Mouse (Mus musculus): ENCODE results near the gene Copz1.

GRCm38 (mm10) chr15:103251595-103251994 lies 20.9 kb upstream of the Copz1 start:
- no peak for TF ChIP-seq CTCF (IDR thresholded peaks at IDR 0.05; ENCODE audit: control insufficient read depth, insufficient read depth, insufficient read length)
- no peak for TF ChIP-seq MYOG (IDR thresholded peaks at IDR 0.05; ENCODE audit: control insufficient read depth, extremely low read depth, insufficient read length)
- no peak for TF ChIP-seq USF1 (IDR thresholded peaks at IDR 0.05; ENCODE audit: low read depth)
- no peak for TF ChIP-seq FOSL1 (IDR thresholded peaks at IDR 0.05; ENCODE audit: insufficient read depth, low read length, poor library complexity, severe bottlenecking)
- no peak for TF ChIP-seq MAX (IDR thresholded peaks at IDR 0.05)
- TF ChIP-seq MYOD1 (IDR thresholded peaks at IDR 0.05; ENCODE audit: control insufficient read depth, insufficient read length, low read depth): no peak
- no peak for TF ChIP-seq CEBPB (IDR thresholded peaks at IDR 0.05; ENCODE audit: low read depth)

Measured in C2C12 (cell line).